Mouse (Mus musculus) limb, embryonic 11.5 days (tissue): ENCODE data around the gene Fzd2. TPM values are rescaled to one million over a fixed set of nuclear protein-coding genes. Genes with fewer than 3 reads are reported as not detected.

Source experiments
- ATAC-seq: fragments of 200-750 bp; cut with Nextera tagmentation; 2 replicates; pipeline ENCODE4 v1.8.0; 2017; ENCODE audit warnings: low read depth; ENCODE audit not compliant: insufficient number of reproducible peaks, low FRiP score, low TSS enrichment
- DNase-seq: peaks from one replicate; pipeline ENCODE4 v3.0.0-alpha.2; 2015; ENCODE audit warnings: low spot score
- H3K27ac ChIP-seq: fragments of 300-500 bp; sonication (generic); replicated peaks from 2 replicates; pipeline ENCODE4 v1.5.1; 2014; ENCODE audit warnings: low read depth, mild to moderate bottlenecking, low read length
- H3K27me3 ChIP-seq: fragments of 300-500 bp; sonication (generic); 2 replicates; pipeline ENCODE4 v1.6.1; 2014; ENCODE audit warnings: mild to moderate bottlenecking, low read length, mixed read lengths; ENCODE audit not compliant: control insufficient read depth, insufficient read depth
- H3K36me3 ChIP-seq: fragments of 300-500 bp; sonication (generic); 2 replicates; pipeline ENCODE4 v1.6.1; 2014; ENCODE audit warnings: mild to moderate bottlenecking, low read length, moderate library complexity, mixed read lengths; ENCODE audit not compliant: control insufficient read depth, insufficient read depth
- H3K4me1 ChIP-seq: fragments of 300-500 bp; sonication (generic); 2 replicates; pipeline ENCODE4 v1.6.1; 2014; ENCODE audit warnings: low read length, mixed read lengths; ENCODE audit not compliant: control insufficient read depth, insufficient read depth
- H3K4me2 ChIP-seq: fragments of 300-500 bp; sonication (generic); 2 replicates; pipeline ENCODE4 v1.6.1; 2014; ENCODE audit warnings: low read depth, mild to moderate bottlenecking, moderate library complexity; ENCODE audit not compliant: severe bottlenecking
- H3K4me3 ChIP-seq: fragments of 300-500 bp; sonication (generic); 2 replicates; pipeline ENCODE4 v1.5.1; 2014; ENCODE audit warnings: low read depth, low read length
- H3K9ac ChIP-seq: fragments of 300-500 bp; sonication (generic); 2 replicates; pipeline ENCODE4 v1.6.1; 2014; ENCODE audit warnings: mild to moderate bottlenecking, low read length
- H3K9me3 ChIP-seq: fragments of 300-500 bp; sonication (generic); 2 replicates; pipeline ENCODE4 v1.6.1; 2016; ENCODE audit warnings: low read length; ENCODE audit not compliant: control insufficient read depth
- WGBS: fragments of 180-500 bp; shearing (Covaris S2); extraction: QIAGEN DNeasy Blood & Tissue Kit; methylation state at CpG from one replicate; pipeline ENCODE4 v1.1.7; 2014; 5-methylcytosine and 5-hydroxymethylcytosine counted together
- polyA plus RNA-seq: library from polyadenylated mRNA; unstranded; fragments of >200 nt; fragmentation: Nextera tagmentation; extraction: Ambion mirVana; gene quantifications from 2 replicates; pipeline ENCODE4 v1.2.1, GENCODE M21; 2014

The Fzd2 gene
- polyA plus RNA-seq, 1 experiment from 2014 or later: 57.4 TPM

- Histone ChIP-seq H3K4me2 (no peak overlapping the region), H3K9ac (no peak overlapping the region), H3K4me3 (no peak overlapping the region), H3K27me3 (no peaks in the 10 kb centered on the region), H3K36me3 (no peaks in the 10 kb centered on the region), H3K9me3 (peaks cover 2% of the 10 kb centered on the region; the same call in 1 of the 2 replicates), H3K27ac (no peak overlapping the region), H3K4me1 (peaks cover 3% of the 10 kb centered on the region; the same call in 1 of the 2 replicates)
- no peak for DNase-seq
- ATAC-seq: no peak
- 77% methylated on average over 3 of the region's 3 CpGs for WGBS
These were observed 16.6 kb upstream of the Fzd2 start for GRCm38 (mm10) chr11:102587554-102587953.

DNA sequence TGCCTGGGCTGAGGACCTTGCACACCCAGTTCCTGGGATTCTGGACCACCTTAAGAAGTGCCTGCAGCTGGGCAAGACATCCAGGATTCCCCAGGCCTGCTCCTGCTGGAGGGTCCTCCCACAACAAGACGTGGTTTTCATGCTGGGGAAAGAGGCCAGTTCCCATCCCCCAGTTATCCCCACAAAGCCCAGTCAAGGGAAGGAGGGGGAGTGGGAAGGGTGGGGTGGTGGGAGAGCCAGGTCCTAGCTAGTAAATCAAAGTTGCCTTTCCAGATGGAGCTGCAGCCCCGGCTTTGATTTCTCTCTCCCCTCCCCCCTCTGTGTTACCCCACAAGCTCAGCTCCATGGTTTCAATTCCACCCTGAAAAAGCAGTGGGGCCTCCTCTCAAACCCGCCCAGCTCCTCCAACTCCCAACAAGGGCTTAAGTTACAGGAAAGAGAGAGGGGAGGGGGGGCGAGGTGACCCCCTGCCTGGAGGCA, 8.8 kb upstream of the Fzd2 start:
- Histone ChIP-seq H3K9me3 (no peaks in the 10 kb centered on the region), H3K27ac (peak overlapping the region; percentile 90), H3K9ac (peak overlapping the region; percentile 41; the same call in 1 of the 2 replicates), H3K36me3 (no peaks in the 10 kb centered on the region), H3K27me3 (no peaks in the 10 kb centered on the region), H3K4me2 (peak overlapping the region; percentile 21; the same call in 1 of the 2 replicates), H3K4me3 (no peak overlapping the region), H3K4me1 (peaks cover 13% of the 10 kb centered on the region)
- ATAC-seq (peak; percentile 92), DNase-seq (peak; percentile 87)
- WGBS: 4% methylated on average over 3 of the region's 4 CpGs

- 91% methylated on average over 3 of the region's 3 CpGs for WGBS
- no peak for ATAC-seq
- H3K27me3 ChIP-seq: no peaks in the 10 kb centered on the region
These were observed 4.3 kb upstream of the Fzd2 start for GRCm38 (mm10) chr11:102599912-102600311.

GRCm38 (mm10) chr11:102602816-102603495, 1.2 kb upstream of the Fzd2 start:
- Histone ChIP-seq H3K27me3 (0 out of 2 replicates have a peak, but pooled peaks cover 4% of the 10 kb centered on the region), H3K27ac (peak overlapping the region; percentile 99), H3K4me2 (peak overlapping the region; percentile 61), H3K36me3 (no peaks in the 10 kb centered on the region), H3K4me3 (peak overlapping the region; percentile 99), H3K9ac (peak overlapping the region; percentile 75), H3K9me3 (no peaks in the 10 kb centered on the region), H3K4me1 (no peaks in the 10 kb centered on the region; the same call in 1 of the 2 replicates)
- ATAC-seq: no peak
- WGBS: 1% methylated on average over 13 of the region's 13 CpGs
- DNase-seq: peak; percentile 62

More at GRCm38 (mm10) chr11:102599912-102600311, 4.3 kb upstream of the Fzd2 start:
- H3K27ac ChIP-seq: no peak overlapping the region
- no peak overlapping the region for H3K9ac ChIP-seq
- no peak overlapping the region for H3K4me3 ChIP-seq
- no peak for DNase-seq
- H3K36me3 ChIP-seq: no peaks in the 10 kb centered on the region
- peaks cover 7% of the 10 kb centered on the region for H3K4me1 ChIP-seq
- H3K4me2 ChIP-seq: no peak overlapping the region
- H3K9me3 ChIP-seq: no peaks in the 10 kb centered on the region

- Histone ChIP-seq H3K9me3 (no peaks in the 10 kb centered on the region), H3K4me3 (peak overlapping the region; percentile 99), H3K27ac (peak overlapping the region; percentile 99), H3K4me1 (peaks cover 4% of the 10 kb centered on the region), H3K36me3 (no peaks in the 10 kb centered on the region), H3K27me3 (0 out of 2 replicates have a peak, but pooled peaks cover 4% of the 10 kb centered on the region), H3K4me2 (peak overlapping the region; percentile 61), H3K9ac (peak overlapping the region; percentile 75)
- under 1% methylated on average over 10 of the region's 10 CpGs for WGBS
- DNase-seq (peak; percentile 85), ATAC-seq (peak; percentile 36; the same call in 1 of the 2 replicates)
These were observed 723 bp upstream of the Fzd2 start for GRCm38 (mm10) chr11:102603496-102603850.

GRCm38 (mm10) chr11:102604777-102605552, 769 bp downstream of the Fzd2 start:
- H3K27ac ChIP-seq: peak overlapping the region; percentile 99
- 0 out of 2 replicates have a peak, but pooled peaks cover 4% of the 10 kb centered on the region for H3K27me3 ChIP-seq
- no peaks in the 10 kb centered on the region for H3K36me3 ChIP-seq
- H3K4me2 ChIP-seq: peak overlapping the region; percentile 53
- peak overlapping the region; percentile 90 for H3K9ac ChIP-seq
- ATAC-seq: 0 out of 2 replicates have a peak, but pooled peaks have one; percentile 38
- peak overlapping the region; percentile 99 for H3K4me3 ChIP-seq
- no peaks in the 10 kb centered on the region for H3K9me3 ChIP-seq
- DNase-seq: peak; percentile 76
- peaks cover 18% of the 10 kb centered on the region for H3K4me1 ChIP-seq
- under 1% methylated on average over 71 of the region's 74 CpGs for WGBS

DNA sequence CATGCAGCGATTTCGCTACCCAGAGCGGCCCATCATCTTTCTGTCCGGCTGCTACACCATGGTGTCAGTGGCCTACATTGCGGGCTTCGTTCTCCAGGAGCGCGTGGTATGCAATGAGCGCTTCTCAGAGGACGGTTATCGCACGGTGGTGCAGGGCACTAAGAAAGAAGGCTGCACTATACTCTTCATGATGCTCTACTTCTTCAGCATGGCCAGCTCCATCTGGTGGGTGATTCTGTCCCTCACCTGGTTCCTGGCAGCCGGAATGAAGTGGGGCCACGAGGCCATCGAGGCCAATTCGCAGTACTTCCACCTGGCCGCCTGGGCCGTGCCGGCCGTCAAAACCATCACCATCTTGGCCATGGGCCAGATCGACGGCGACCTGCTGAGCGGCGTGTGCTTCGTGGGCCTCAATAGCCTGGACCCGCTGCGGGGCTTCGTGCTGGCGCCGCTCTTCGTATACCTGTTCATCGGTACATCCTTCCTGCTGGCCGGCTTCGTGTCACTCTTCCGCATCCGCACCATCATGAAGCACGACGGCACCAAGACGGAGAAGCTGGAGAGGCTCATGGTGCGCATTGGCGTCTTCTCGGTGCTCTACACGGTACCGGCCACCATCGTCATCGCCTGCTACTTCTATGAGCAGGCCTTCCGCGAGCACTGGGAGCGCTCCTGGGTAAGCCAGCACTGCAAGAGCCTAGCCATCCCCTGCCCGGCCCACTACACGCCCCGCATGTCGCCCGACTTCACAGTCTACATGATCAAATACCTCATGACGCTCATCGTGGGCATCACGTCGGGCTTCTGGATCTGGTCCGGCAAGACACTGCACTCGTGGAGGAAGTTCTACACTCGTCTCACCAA, 1.6 kb downstream of the Fzd2 start:
- H3K27ac ChIP-seq: peak overlapping the region; percentile 99
- DNase-seq (peak; percentile 79), ATAC-seq (no peak)
- H3K27me3 ChIP-seq: 0 out of 2 replicates have a peak, but pooled peaks cover 4% of the 10 kb centered on the region
- peak overlapping the region; percentile 53 for H3K4me2 ChIP-seq
- peaks cover 27% of the 10 kb centered on the region for H3K4me1 ChIP-seq
- WGBS: under 1% methylated on average over 62 of the region's 62 CpGs
- peak overlapping the region; percentile 90 for H3K9ac ChIP-seq
- H3K36me3 ChIP-seq: no peaks in the 10 kb centered on the region
- H3K4me3 ChIP-seq: peak overlapping the region; percentile 99
- no peaks in the 10 kb centered on the region for H3K9me3 ChIP-seq
